Mouse (Mus musculus): Measurements from ENCODE around the gene Gm16503. TPM values are rescaled to one million over a fixed set of nuclear protein-coding genes. Genes with fewer than 3 reads are reported as not detected.
"Not testable (repeated sequence)": the region's sequence is repeated elsewhere in the genome, so short reads cannot be mapped to it uniquely, and the experiment has no call there.

The Gm16503 gene
- 0.06 TPM in 1 of 2 replicates, not detected in the other for polyA plus RNA-seq (2015; fragmentation: Nextera tagmentation; extraction: Ambion mirVana)

DNA sequence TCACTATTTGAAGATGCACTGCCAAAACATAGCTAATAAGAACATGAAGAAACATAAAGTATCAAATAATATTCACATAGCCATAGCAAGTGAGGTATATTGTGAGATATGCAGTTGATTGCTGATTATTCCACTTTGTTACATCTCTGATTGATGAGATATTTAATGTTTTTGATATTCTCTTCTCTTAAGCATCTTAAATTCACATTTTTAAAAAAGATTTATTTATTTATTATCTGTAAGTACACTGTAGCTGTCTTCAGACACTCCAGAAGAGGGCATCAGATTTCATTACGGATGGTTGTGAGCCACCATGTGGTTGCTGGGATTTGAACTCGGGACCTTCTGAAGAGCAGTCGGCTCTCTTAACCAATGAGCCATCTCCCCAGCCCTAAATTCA is at the start of gene Gm16503:
Gene Gm16503, plus strand, starts transcription at position 301 of the 400 bp plus-strand sequence.
- H3K27ac ChIP-seq (ENCODE audit: low read depth); H3K36me3 ChIP-seq (replicated peaks; ENCODE audit: insufficient read depth, low read length); ATAC-seq; H3K27me3 ChIP-seq (ENCODE audit: insufficient read depth, low read length); H3K4me3 ChIP-seq (ENCODE audit: low read depth, low read length); H3K4me2 ChIP-seq (ENCODE audit: low read depth, low read length); H3K9ac ChIP-seq (replicated peaks); H3K4me1 ChIP-seq (ENCODE audit: insufficient read depth); DNase-seq: not testable (repeated sequence)
- peaks cover 14% of the 10 kb centered on the region for H3K9me3 ChIP-seq (ENCODE audit: low read length)
- 76% methylated on average over 3 of the region's 3 CpGs for WGBS (ENCODE audit: insufficient replicate concordance)

DNA sequence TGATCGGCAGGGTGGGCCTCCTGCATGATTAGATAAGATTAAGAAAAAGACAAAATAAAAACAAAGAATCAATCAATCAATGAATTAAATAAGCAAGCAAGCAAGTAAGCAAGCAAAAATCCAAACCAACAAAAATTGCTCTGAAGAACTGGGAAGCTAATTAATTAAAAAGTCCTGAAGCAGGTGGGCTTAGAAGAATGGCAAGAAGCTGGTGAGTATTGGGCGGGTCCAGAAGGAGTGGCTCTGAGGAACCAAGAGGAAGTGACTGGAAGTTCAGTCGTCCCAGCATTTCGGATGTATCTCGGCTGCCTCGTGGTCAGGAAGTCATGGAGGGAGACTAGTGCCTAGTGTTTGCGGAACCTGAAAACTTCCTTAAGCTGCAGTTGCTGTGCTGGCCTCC is 47.9 kb upstream of the Gm16503 start, which contains the start of gene Zfp982:
Gene Zfp982, plus strand, starts transcription at position 301 of the 400 bp plus-strand sequence.
- H3K4me2 ChIP-seq (ENCODE audit: low read depth, low read length); H3K9ac ChIP-seq (replicated peaks); H3K4me3 ChIP-seq (ENCODE audit: low read depth, low read length); ATAC-seq; H3K36me3 ChIP-seq (replicated peaks; ENCODE audit: insufficient read depth, low read length); H3K27me3 ChIP-seq (ENCODE audit: insufficient read depth, low read length); DNase-seq; H3K27ac ChIP-seq (ENCODE audit: low read depth); H3K4me1 ChIP-seq (ENCODE audit: insufficient read depth): not testable (repeated sequence)
- H3K9me3 ChIP-seq (ENCODE audit: low read length), result peaks cover 18% of the 10 kb centered on the region
- WGBS (ENCODE audit: insufficient replicate concordance), result 68% methylated on average over 7 of the region's 7 CpGs

DNA sequence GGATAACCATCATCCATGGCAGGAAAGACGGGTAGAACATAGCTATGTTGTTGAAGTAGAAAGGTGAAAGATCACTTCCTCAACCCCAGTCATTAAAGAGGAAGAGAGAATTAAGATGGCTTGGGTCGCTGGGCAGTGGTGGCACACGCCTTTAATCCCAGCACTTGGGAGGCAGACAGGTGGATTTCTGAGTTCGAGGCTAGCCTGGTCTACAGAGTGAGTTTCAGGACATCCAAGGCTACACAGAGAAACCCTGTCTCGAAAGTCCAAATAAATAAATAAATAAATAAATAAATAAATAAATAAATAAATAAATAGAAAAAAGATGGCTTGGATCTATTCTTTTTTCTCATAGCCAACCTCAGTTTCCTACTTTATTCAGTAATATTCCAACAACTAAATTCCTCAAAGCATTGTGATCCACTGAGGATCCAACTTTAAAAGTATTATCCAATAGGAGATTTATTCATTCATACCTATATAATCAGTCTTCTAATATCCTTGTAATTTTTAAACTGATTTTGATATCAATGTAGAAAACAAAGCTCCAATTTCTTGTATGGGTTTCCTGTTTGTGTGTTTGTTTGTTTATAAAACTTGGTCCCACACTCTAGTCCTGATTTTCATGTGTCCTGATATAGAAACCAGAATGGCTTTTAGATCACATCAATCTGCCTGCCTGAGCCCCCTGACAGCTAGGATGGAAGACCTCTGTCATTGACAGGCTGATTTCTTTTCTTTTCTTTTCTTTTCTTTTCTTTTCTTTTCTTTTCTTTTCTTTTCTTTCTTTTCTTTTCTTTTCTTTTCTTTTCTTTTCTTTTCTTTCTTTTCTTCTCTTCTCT is 41.0 kb upstream of the Gm16503 start:
- not testable (repeated sequence) for H3K9ac ChIP-seq (replicated peaks); H3K4me3 ChIP-seq (ENCODE audit: low read depth, low read length); H3K4me2 ChIP-seq (ENCODE audit: low read depth, low read length); H3K36me3 ChIP-seq (replicated peaks; ENCODE audit: insufficient read depth, low read length); H3K4me1 ChIP-seq (ENCODE audit: insufficient read depth); DNase-seq; ATAC-seq; H3K27me3 ChIP-seq (ENCODE audit: insufficient read depth, low read length); H3K27ac ChIP-seq (ENCODE audit: low read depth)
- peaks cover 12% of the 10 kb centered on the region for H3K9me3 ChIP-seq (ENCODE audit: low read length)
- WGBS (ENCODE audit: insufficient replicate concordance), result 74% methylated on average over 5 of the region's 5 CpGs

DNA sequence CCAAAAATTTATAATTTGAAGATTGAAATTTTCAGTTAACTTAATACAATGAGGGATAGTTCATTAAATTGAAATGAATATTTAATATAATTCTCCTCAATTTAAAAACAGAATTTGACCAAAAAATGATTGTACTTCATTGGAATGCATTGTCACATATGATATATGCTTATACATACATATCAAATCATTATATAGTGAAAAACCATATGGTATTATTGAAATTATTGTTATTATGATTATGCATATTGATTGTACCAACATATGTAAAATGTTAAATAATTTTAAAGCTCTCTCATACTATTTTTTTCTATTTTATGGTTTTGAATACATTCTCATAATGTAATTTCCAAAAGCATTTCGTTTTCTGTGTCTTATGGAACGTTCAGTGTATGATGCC is 30.8 kb upstream of the Gm16503 start:
- Histone ChIP-seq H3K4me3 (ENCODE audit: low read depth, low read length) (no peak overlapping the region), H3K27ac (ENCODE audit: low read depth) (no peak overlapping the region), H3K4me2 (ENCODE audit: low read depth, low read length) (no peak overlapping the region), H3K4me1 (ENCODE audit: insufficient read depth) (no peaks in the 10 kb centered on the region), H3K36me3 (replicated peaks; ENCODE audit: insufficient read depth, low read length) (no peaks in the 10 kb centered on the region), H3K9me3 (ENCODE audit: low read length) (peaks cover 10% of the 10 kb centered on the region), H3K9ac (replicated peaks) (no peak overlapping the region), H3K27me3 (ENCODE audit: insufficient read depth, low read length) (no peaks in the 10 kb centered on the region)
- no peak for TF ChIP-seq EP300 (IDR thresholded peaks at IDR 0.05; ENCODE audit: low read depth)
- TF ChIP-seq CTCF (IDR thresholded peaks at IDR 0.05; ENCODE audit: low read depth), result no peak
- ATAC-seq (no peak), DNase-seq (no peak)
- 75% methylated on average over 2 of the region's 2 CpGs for WGBS (ENCODE audit: insufficient replicate concordance)

DNA sequence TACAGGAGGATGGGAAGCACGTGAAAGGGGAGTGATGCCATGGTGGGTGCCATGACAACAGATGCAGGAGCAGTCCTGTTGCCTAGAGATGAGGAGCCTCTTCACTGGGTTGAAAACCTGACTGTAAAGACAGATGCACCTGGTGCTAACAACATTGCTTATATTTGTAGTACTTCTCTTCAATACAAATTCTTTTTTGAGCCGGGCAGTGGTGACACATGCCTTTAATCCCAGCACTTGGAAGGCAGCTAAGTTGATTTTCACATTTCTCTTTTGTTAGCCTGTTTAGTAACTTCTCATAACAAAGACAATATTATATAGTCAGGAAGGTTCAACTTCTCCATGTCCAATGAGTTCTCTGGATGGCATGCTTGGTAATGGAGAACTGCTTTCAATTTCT is 21.0 kb upstream of the Gm16503 start:
- no peak overlapping the region for H3K27ac ChIP-seq (ENCODE audit: low read depth)

DNA sequence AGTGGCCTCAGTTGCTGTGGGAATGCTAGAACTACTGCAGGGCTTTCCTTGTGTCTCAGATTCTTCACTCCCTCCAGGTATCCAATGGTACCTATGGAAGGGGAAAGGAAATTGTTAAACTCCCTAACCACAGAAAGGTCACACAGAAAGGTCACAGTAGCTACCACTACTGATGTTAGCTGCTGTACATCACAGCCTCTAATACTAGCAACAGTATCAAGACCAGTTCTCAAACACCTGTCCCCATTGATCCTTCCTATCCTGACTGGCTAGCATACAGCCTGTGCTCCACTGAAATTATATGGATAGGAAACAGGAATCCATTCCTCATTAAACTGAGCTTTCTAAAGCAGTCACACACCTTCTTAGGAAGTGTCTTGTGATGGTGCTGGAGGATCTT is 19.9 kb upstream of the Gm16503 start:
- Histone ChIP-seq H3K4me2 (ENCODE audit: low read depth, low read length) (no peak overlapping the region), H3K9ac (replicated peaks) (no peak overlapping the region), H3K27ac (ENCODE audit: low read depth) (no peak overlapping the region), H3K4me1 (ENCODE audit: insufficient read depth) (no peaks in the 10 kb centered on the region), H3K36me3 (replicated peaks; ENCODE audit: insufficient read depth, low read length) (no peaks in the 10 kb centered on the region), H3K4me3 (ENCODE audit: low read depth, low read length) (no peak overlapping the region), H3K9me3 (ENCODE audit: low read length) (peaks cover 40% of the 10 kb centered on the region), H3K27me3 (ENCODE audit: insufficient read depth, low read length) (no peaks in the 10 kb centered on the region)
- TF ChIP-seq CTCF (IDR thresholded peaks at IDR 0.05; ENCODE audit: low read depth) (no peak), EP300 (IDR thresholded peaks at IDR 0.05; ENCODE audit: low read depth) (no peak)
- DNase-seq (no peak), ATAC-seq (0 out of 2 replicates have a peak, but pooled peaks have one; percentile 2)

More for the DNA sequence above, 21.0 kb upstream of the Gm16503 start:
- TF ChIP-seq CTCF (IDR thresholded peaks at IDR 0.05; ENCODE audit: low read depth) (no peak), EP300 (IDR thresholded peaks at IDR 0.05; ENCODE audit: low read depth) (no peak)
- Histone ChIP-seq H3K36me3 (replicated peaks; ENCODE audit: insufficient read depth, low read length) (no peaks in the 10 kb centered on the region), H3K27me3 (ENCODE audit: insufficient read depth, low read length) (no peaks in the 10 kb centered on the region), H3K4me1 (ENCODE audit: insufficient read depth) (no peaks in the 10 kb centered on the region), H3K4me3 (ENCODE audit: low read depth, low read length) (no peak overlapping the region), H3K4me2 (ENCODE audit: low read depth, low read length) (no peak overlapping the region), H3K9me3 (ENCODE audit: low read length) (peaks cover 36% of the 10 kb centered on the region), H3K9ac (replicated peaks) (no peak overlapping the region)
- 59% methylated on average over 2 of the region's 2 CpGs for WGBS (ENCODE audit: insufficient replicate concordance)
- no peak for DNase-seq
- ATAC-seq, result 0 out of 2 replicates have a peak, but pooled peaks have one; percentile 14
